Mouse (Mus musculus): ENCODE measurements around the gene Nop2. TPM values are rescaled to one million over a fixed set of nuclear protein-coding genes. Genes with fewer than 3 reads are reported as not detected.

The Nop2 gene
- 48.6 and 50.7 TPM in 2 replicates for polyA plus RNA-seq (2015; fragmentation: Nextera tagmentation; extraction: Ambion mirVana)

GRCm38 (mm10) chr6:125131302-125132156 is at the start of gene Nop2:
Nop2 (plus strand) TSS chr6:125131909.
- peak; percentile 96 for ATAC-seq
- H3K27me3 ChIP-seq (replicated peaks; ENCODE audit: control insufficient read depth, insufficient read depth, low read length) = no peaks in the 10 kb centered on the region
- H3K9ac ChIP-seq (ENCODE audit: low read depth, low read length) = peak within 1 kb of the TSS; percentile 85
- WGBS = under 1% methylated on average over 56 of the region's 66 CpGs
- peak within 1 kb of the TSS; percentile 94 for H3K4me2 ChIP-seq (ENCODE audit: low read length)
- H3K4me3 ChIP-seq (ENCODE audit: low read length) = peak within 1 kb of the TSS; percentile 92
- peaks cover 47% of the 10 kb centered on the region for H3K36me3 ChIP-seq (ENCODE audit: control insufficient read depth, insufficient read depth, low read length)
- H3K4me1 ChIP-seq (ENCODE audit: control insufficient read depth, insufficient read depth, low read depth, low read length) = peaks cover 9% of the 10 kb centered on the region
- H3K27ac ChIP-seq (ENCODE audit: low read depth, low read length) = peak within 1 kb of the TSS; percentile 86
- no peaks in the 10 kb centered on the region for H3K9me3 ChIP-seq (ENCODE audit: control insufficient read depth, low read length)

- Histone ChIP-seq H3K4me2 (ENCODE audit: low read length) (no peak overlapping the region), H3K4me3 (ENCODE audit: low read length) (no peak overlapping the region), H3K9me3 (ENCODE audit: control insufficient read depth, low read length) (no peaks in the 10 kb centered on the region), H3K9ac (ENCODE audit: low read depth, low read length) (no peak overlapping the region), H3K4me1 (ENCODE audit: control insufficient read depth, insufficient read depth, low read depth, low read length) (peaks cover 4% of the 10 kb centered on the region), H3K27ac (ENCODE audit: low read depth, low read length) (no peak overlapping the region), H3K36me3 (ENCODE audit: control insufficient read depth, insufficient read depth, low read length) (no peaks in the 10 kb centered on the region), H3K27me3 (replicated peaks; ENCODE audit: control insufficient read depth, insufficient read depth, low read length) (no peaks in the 10 kb centered on the region)
- ATAC-seq = no peak
- 85% methylated on average over 7 of the region's 7 CpGs for WGBS
Measured at GRCm38 (mm10) chr6:125082801-125083386, 48.8 kb upstream of the Nop2 start.

GRCm38 (mm10) chr6:125084424-125084823 is 47.3 kb upstream of the Nop2 start:
- Histone ChIP-seq H3K36me3 (ENCODE audit: control insufficient read depth, insufficient read depth, low read length) (no peaks in the 10 kb centered on the region), H3K9me3 (ENCODE audit: control insufficient read depth, low read length) (no peaks in the 10 kb centered on the region), H3K27ac (ENCODE audit: low read depth, low read length) (no peak overlapping the region), H3K9ac (ENCODE audit: low read depth, low read length) (peak overlapping the region; percentile 7), H3K27me3 (replicated peaks; ENCODE audit: control insufficient read depth, insufficient read depth, low read length) (no peaks in the 10 kb centered on the region), H3K4me3 (ENCODE audit: low read length) (no peak overlapping the region), H3K4me2 (ENCODE audit: low read length) (no peak overlapping the region), H3K4me1 (ENCODE audit: control insufficient read depth, insufficient read depth, low read depth, low read length) (peaks cover 13% of the 10 kb centered on the region)
- 2% methylated on average over 4 of the region's 4 CpGs for WGBS
- peak; percentile 19 for ATAC-seq

GRCm38 (mm10) chr6:125087937-125088336 is 43.8 kb upstream of the Nop2 start:
- no peak overlapping the region for H3K4me2 ChIP-seq (ENCODE audit: low read length)
- no peak for ATAC-seq
- H3K36me3 ChIP-seq (ENCODE audit: control insufficient read depth, insufficient read depth, low read length) = no peaks in the 10 kb centered on the region
- no peaks in the 10 kb centered on the region for H3K9me3 ChIP-seq (ENCODE audit: control insufficient read depth, low read length)
- H3K27me3 ChIP-seq (replicated peaks; ENCODE audit: control insufficient read depth, insufficient read depth, low read length) = no peaks in the 10 kb centered on the region
- H3K4me3 ChIP-seq (ENCODE audit: low read length) = no peak overlapping the region
- 75% methylated on average over 3 of the region's 3 CpGs for WGBS
- no peak overlapping the region for H3K9ac ChIP-seq (ENCODE audit: low read depth, low read length)
- peak overlapping the region; percentile 95 for H3K27ac ChIP-seq (ENCODE audit: low read depth, low read length)
- peaks cover 23% of the 10 kb centered on the region for H3K4me1 ChIP-seq (ENCODE audit: control insufficient read depth, insufficient read depth, low read depth, low read length)

DNA sequence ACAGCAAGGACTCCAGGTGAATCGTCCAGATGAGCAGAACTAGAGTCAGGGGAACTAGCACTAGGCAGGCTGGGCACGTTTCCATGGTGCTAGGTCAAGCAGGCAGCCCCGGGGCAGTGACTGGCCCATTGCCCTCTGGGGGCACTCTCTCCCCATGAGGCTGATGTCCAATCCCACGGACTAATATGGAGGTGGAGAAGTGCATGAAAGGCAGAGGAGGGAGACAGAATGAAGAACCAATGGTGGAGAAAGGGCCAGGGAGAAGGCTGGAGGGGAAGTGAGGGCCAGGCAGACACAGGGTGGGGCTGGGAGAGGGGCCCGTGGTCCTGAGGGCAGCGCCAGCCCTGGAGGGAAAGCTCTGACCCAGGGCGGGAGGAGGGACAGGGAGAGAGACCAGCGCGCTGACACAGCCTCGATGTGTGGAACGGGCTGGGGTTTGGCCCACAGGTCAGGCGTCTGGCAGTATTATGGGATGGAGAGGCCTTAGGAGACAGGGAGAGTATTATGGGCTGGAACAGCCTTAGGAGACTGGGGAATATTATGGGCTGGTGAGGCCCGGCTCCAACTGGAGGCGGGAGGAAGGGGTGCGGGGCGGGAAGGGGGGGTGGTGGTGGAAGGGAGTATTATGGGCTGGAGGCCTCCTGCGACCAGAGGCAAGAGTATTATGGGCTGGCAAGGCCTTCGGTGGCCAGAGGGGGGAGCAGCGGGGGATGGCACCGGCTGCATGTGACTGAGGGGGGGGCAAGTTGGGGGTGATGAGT is 43.0 kb upstream of the Nop2 start:
- under 1% methylated on average over 20 of the region's 20 CpGs for WGBS
- H3K4me2 ChIP-seq (ENCODE audit: low read length) = peak overlapping the region; percentile 60
- H3K36me3 ChIP-seq (ENCODE audit: control insufficient read depth, insufficient read depth, low read length) = no peaks in the 10 kb centered on the region
- no peaks in the 10 kb centered on the region for H3K9me3 ChIP-seq (ENCODE audit: control insufficient read depth, low read length)
- H3K9ac ChIP-seq (ENCODE audit: low read depth, low read length) = peak overlapping the region; percentile 60
- ATAC-seq = peak; percentile 89
- H3K4me1 ChIP-seq (ENCODE audit: control insufficient read depth, insufficient read depth, low read depth, low read length) = peaks cover 23% of the 10 kb centered on the region
- peak overlapping the region; percentile 12; the same call in 1 of the 2 replicates for H3K4me3 ChIP-seq (ENCODE audit: low read length)
- peak overlapping the region; percentile 95 for H3K27ac ChIP-seq (ENCODE audit: low read depth, low read length)
- no peaks in the 10 kb centered on the region for H3K27me3 ChIP-seq (replicated peaks; ENCODE audit: control insufficient read depth, insufficient read depth, low read length)

- Histone ChIP-seq H3K9ac (ENCODE audit: low read depth, low read length) (peak overlapping the region; percentile 60), H3K4me2 (ENCODE audit: low read length) (peak overlapping the region; percentile 60), H3K9me3 (ENCODE audit: control insufficient read depth, low read length) (no peaks in the 10 kb centered on the region), H3K27ac (ENCODE audit: low read depth, low read length) (peak overlapping the region; percentile 95), H3K27me3 (replicated peaks; ENCODE audit: control insufficient read depth, insufficient read depth, low read length) (no peaks in the 10 kb centered on the region), H3K36me3 (ENCODE audit: control insufficient read depth, insufficient read depth, low read length) (no peaks in the 10 kb centered on the region), H3K4me1 (ENCODE audit: control insufficient read depth, insufficient read depth, low read depth, low read length) (peaks cover 23% of the 10 kb centered on the region), H3K4me3 (ENCODE audit: low read length) (peak overlapping the region; percentile 13)
- peak; percentile 66 for ATAC-seq
- 3% methylated on average over 15 of the region's 15 CpGs for WGBS
Measured at GRCm38 (mm10) chr6:125089521-125090321, 42.0 kb upstream of the Nop2 start.

DNA sequence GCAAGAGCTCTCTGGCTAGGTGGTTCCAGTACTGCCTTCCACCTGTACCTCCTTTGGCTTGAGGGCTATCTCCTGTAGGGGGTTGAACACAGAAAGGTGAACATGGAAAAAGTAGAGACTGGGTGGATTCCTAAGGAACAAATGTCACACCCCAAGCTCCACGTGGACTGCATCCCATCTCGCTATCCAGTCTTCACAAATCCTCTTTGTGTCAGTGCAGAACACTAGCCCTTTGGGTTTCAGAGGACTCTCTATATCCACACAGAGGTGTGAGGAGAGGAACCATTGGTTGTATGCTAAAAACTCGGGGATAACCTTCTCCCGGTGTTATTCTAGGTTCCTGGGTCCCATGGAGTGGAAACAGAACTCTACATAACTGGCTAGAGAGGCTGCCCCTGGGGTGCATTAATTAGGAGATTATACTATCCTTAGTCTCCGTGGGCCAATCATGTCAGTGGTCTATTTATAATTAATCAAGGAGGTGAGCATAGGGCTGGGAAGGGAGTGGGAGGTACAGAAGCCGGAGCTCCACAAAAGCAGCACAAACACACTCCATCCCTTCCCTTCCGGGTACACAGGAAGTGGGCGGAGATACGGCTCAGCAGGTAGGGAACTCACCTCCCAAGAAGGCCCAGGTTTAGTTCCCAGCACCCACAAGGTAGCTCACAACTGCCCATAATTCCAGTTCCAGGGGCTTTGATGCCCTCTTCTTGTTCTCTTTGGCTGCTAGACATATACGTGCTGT is 41.2 kb upstream of the Nop2 start:
- Histone ChIP-seq H3K9me3 (ENCODE audit: control insufficient read depth, low read length) (no peaks in the 10 kb centered on the region), H3K4me1 (ENCODE audit: control insufficient read depth, insufficient read depth, low read depth, low read length) (peaks cover 24% of the 10 kb centered on the region), H3K27me3 (replicated peaks; ENCODE audit: control insufficient read depth, insufficient read depth, low read length) (no peaks in the 10 kb centered on the region), H3K4me3 (ENCODE audit: low read length) (no peak overlapping the region), H3K9ac (ENCODE audit: low read depth, low read length) (peak overlapping the region; percentile 60; the same call in 1 of the 2 replicates), H3K4me2 (ENCODE audit: low read length) (peak overlapping the region; percentile 60), H3K27ac (ENCODE audit: low read depth, low read length) (peak overlapping the region; percentile 95), H3K36me3 (ENCODE audit: control insufficient read depth, insufficient read depth, low read length) (no peaks in the 10 kb centered on the region)
- 47% methylated on average over 10 of the region's 10 CpGs for WGBS
- ATAC-seq = peak; percentile 3; the same call in 1 of the 2 replicates

- Histone ChIP-seq H3K27ac (ENCODE audit: low read depth, low read length) (no peak overlapping the region), H3K4me3 (ENCODE audit: low read length) (no peak overlapping the region), H3K9me3 (ENCODE audit: control insufficient read depth, low read length) (no peaks in the 10 kb centered on the region), H3K27me3 (replicated peaks; ENCODE audit: control insufficient read depth, insufficient read depth, low read length) (no peaks in the 10 kb centered on the region), H3K4me2 (ENCODE audit: low read length) (no peak overlapping the region), H3K9ac (ENCODE audit: low read depth, low read length) (no peak overlapping the region), H3K4me1 (ENCODE audit: control insufficient read depth, insufficient read depth, low read depth, low read length) (peaks cover 28% of the 10 kb centered on the region), H3K36me3 (ENCODE audit: control insufficient read depth, insufficient read depth, low read length) (no peaks in the 10 kb centered on the region)
- ATAC-seq = no peak
- 94% methylated on average over 5 of the region's 5 CpGs for WGBS
Measured at GRCm38 (mm10) chr6:125092372-125092771, 39.3 kb upstream of the Nop2 start.
